Mouse (Mus musculus) hematopoietic multipotent progenitor cell, adult 10-12 weeks (in vitro differentiated cells): ENCODE results near the gene Ppp2r3a. TPM values are rescaled to one million over a fixed set of nuclear protein-coding genes. Genes with fewer than 3 reads are reported as not detected.

Experiments used
- polyA plus RNA-seq: library from polyadenylated mRNA; stranded (reverse); fragments of >175 nt; gene quantifications from 2 replicates; pipeline ENCODE4 v1.2.3, GENCODE M21; 2012; ENCODE audit warnings: low replicate concordance

Ppp2r3a gene
- polyA plus RNA-seq, result 0.10 and 0.11 TPM in 2 replicates

GRCm38 (mm10) chr9:101251644-101252337 is at the start of gene Ppp2r3a:
TSS of gene Ppp2r3a (minus strand) at chr9:101251795.

GRCm38 (mm10) chr9:101073987-101074331 is 177.6 kb downstream of the Ppp2r3a start, which contains the start of gene Msl2:
TSS of gene Msl2 (plus strand) at chr9:101074101.

Other genes starting within 250 kb of the Ppp2r3a start
- 19.8 and 58.9 TPM in 2 replicates for gene Pccb, start 216.9 kb downstream of the Ppp2r3a start, polyA plus RNA-seq
- 38.0 and 91.5 TPM in 2 replicates for gene Msl2, start 177.7 kb downstream of the Ppp2r3a start, polyA plus RNA-seq